Mouse (Mus musculus) right cerebral cortex, adult 18-20 months (tissue): Measurements from ENCODE around the gene Higd1a.
A peak's percentile ranks its signal among the peaks of the same experiment; 100 is the strongest.

ENCODE experiments used
- DNase-seq: peaks from one replicate; pipeline ENCODE4 v3.0.0; 2022; ENCODE audit warnings: mixed read lengths

Higd1a gene

GRCm38 (mm10) chr9:121830956-121831293 is 27.2 kb downstream of the Higd1a start:
- peak; percentile 82 for DNase-seq

- DNase-seq = peak; percentile 59
These were observed 27.8 kb downstream of the Higd1a start for GRCm38 (mm10) chr9:121830243-121830955.

GRCm38 (mm10) chr9:121829270-121829992 is 28.7 kb downstream of the Higd1a start:
- no peak for DNase-seq

GRCm38 (mm10) chr9:121828314-121828713 is 29.8 kb downstream of the Higd1a start:
- no peak for DNase-seq

GRCm38 (mm10) chr9:121826356-121826755 is 31.8 kb downstream of the Higd1a start:
- peak; percentile 73 for DNase-seq

GRCm38 (mm10) chr9:121823991-121824390 is 34.2 kb downstream of the Higd1a start:
- DNase-seq = no peak

- DNase-seq = no peak
These were observed 35.1 kb downstream of the Higd1a start for GRCm38 (mm10) chr9:121823051-121823450.

DNA sequence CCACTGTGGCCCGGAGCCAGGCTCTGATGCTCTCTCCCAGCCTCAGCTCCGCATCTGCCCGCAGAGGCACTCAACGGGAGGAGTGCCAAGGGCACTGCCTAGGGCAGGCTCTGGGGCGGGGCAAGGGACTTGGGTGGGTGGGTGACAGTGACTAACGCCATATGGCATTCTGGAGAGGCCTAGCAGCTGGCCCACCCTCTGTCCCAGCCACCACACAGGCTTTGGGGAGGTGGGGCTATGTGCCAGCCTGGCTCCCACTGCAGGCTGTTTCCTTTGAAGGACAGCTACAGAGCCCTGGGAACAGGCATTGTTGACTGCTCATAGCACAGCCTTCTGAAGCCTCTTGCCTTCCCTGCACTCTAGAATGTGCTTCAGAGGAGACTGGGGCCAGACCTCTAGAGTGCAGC is 35.6 kb downstream of the Higd1a start:
- peak; percentile 49 for DNase-seq

GRCm38 (mm10) chr9:121820765-121821164 is 37.4 kb downstream of the Higd1a start:
- no peak for DNase-seq

DNA sequence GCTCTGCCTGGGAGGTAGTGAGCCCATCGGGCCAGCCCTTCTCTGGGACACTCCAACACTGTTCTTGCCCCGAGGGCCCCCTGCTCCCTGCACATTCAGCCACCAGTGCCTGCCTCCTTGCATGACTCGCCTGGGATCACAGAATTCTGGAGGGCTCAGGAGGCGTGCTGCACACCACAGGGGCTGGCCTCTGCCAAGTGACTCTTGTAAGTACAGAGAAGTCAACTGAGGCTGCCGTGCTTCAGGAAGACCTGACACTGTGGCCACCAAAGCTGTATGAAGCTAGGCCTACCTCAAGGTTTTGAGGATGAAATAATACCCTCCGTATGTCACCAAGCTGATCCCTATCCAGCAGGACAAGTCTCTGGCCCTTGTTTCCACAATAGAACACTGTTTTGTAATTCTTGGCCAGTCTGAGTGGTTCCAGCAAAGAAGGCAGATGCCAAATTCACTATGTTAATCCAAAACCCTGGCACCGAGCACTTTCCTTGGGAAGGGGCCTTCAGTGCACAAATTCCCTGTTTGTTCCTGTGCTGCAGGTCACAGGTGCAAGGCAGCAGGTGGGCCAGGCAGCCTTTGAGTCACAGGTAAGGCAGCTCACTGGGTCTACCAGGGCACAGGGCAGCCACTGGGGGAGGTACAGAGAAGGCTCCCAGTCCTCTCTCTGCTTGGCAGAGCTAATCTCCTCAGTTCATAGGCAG is 38.2 kb downstream of the Higd1a start:
- DNase-seq = no peak

DNA sequence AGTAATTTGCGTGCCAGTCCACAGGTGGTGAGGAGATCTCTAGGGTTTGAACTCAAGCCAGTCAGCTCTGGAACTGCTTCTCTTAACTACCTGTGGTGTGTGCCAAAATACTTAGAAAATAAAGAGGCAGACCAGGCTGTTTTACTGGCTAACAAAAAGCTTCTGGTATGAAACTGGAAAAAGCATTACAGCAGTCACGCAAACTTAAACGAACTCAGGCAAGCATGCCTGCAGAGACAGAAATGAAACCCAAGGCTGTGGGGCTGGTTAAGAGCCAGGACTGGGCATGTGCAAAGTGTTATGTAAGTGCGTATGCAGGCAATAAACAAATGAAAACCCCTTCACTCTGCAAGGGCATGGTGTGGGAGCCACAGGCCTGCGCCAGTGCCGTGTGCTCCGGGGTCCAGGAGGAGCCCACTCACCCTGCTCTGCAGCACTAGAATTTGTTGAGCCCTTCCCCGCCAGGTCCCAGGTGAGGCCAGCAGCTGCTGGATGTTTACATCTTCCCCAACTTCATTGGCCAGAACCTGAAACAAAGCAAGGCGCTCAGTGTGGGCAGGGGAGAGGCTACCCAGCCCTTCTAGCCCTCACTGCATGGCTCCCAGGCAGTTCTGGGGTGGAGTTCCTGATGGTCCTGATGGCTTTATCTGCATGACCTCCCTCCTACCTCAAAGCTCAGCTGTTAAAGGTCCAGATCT is 38.9 kb downstream of the Higd1a start:
- no peak for DNase-seq

DNA sequence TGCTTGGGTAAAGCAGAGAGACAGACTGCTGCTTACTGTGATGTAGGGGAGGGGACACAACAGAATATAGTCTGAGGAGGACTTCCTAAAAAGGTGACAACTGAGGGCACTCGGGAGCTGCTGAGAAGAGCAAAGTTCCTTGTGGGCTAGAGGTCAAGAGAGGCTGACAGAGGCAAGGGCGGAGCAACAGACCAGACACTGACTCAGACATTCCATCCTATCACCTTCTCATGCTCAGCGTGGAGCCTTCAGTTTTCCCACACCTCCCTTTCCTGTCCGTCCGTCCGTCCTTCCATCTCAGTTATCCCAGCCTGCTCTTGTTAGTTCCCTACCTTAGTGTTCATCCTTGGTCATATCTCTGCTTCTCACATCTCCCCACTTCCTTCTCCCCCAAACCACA is 43.0 kb downstream of the Higd1a start:
- no peak for DNase-seq

GRCm38 (mm10) chr9:121810081-121810821 is 47.9 kb downstream of the Higd1a start:
- DNase-seq = peak; percentile 78

DNA sequence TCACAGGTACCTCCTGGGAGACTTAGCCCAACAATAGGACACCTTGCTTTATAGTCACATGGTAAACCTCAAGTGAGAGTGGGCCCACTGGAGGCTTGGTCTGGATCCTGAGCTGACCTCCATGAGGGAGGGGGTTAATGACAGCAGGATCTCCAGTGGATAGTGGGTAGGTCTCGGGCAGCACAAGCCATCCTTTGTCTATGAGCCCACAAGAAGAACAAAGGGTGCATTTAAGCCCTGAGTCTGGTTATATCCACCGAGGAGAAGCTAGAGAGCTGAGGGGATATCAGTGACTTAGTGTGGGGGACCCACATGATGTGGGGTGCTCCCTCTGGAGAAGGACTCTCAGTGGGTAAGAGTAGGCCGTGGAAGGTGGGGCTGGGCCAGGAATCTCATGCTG is 49.7 kb downstream of the Higd1a start:
- DNase-seq = no peak

GRCm38 (mm10) chr9:121807947-121808346 is 50.2 kb downstream of the Higd1a start:
- no peak for DNase-seq

DNA sequence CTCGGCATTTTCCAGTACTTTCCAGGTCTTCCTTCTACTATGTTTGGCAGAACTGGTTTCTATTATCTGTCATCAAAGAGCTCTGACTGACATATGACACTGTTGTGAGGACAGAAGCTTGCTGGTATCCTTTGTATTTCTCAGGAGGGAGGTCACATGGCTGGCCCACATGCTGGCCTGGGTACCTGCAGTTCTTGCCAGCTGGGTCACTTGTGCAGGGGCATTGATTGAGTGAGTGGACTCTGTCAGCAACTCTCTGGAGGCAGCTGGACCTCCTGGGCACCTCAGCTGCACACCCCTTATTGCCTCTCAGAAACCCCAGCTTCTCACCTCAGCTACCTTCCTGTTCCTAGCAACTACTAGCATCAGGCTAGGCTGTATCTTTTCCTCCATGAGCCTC is 50.6 kb downstream of the Higd1a start:
- no peak for DNase-seq

DNA sequence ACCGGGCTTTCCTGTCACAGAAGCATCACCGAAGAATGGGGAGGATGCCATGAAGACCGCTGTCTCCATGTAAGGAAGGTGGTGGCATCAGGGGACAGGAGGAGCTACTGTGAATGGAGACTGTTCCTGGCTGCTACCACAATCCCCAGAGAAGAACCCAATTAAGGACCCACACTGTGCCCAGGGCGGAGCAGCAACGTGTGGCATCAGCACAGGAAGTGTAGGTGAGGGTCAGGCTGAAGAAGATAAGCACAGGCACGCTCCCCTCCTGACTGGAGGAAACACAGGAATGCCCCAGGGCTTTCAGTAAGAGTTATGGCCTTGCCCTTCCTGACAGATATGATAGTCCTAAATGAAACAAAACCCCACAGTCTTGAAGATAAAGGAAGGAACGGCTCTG is 55.4 kb downstream of the Higd1a start:
- DNase-seq = no peak

DNA sequence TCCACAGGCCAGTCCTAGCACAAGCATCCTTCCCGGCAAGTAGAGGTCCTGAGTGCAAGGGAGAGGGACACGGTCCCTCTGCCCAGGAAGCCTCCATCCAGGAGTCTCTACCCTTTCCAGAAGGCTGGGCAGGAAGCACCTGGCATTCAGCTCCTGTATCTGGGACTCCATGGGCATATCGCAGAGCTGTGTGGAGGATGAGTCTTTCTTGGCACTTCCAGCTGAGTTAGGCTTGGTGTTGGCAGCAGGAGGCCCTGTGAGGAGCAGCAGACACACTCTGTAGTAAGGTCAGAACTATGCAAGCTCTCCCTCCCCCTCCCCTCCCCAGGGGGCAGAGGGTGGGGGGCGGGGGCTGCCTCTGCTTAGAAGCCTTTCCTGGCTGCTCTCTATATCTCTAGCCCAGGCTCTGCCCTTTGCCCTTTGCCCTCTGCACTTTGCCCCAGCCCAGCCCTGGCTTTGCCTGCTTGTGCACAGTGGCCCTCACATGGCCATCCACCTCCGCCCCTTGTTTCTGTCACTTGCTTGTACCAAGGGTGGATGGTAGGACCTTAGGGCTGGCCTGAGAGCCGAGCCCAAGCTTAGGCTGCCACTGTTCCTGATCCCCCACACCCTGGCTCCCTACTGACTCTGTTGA is 59.2 kb downstream of the Higd1a start:
- no peak for DNase-seq
